Mouse (Mus musculus) ovary, postnatal 10 days (tissue): ENCODE measurements around the gene Bst1.

Experiments
- DNase-seq: peaks from one replicate; pipeline ENCODE4 v3.0.0; 2022; ENCODE audit warnings: low spot score

Bst1 gene

DNA sequence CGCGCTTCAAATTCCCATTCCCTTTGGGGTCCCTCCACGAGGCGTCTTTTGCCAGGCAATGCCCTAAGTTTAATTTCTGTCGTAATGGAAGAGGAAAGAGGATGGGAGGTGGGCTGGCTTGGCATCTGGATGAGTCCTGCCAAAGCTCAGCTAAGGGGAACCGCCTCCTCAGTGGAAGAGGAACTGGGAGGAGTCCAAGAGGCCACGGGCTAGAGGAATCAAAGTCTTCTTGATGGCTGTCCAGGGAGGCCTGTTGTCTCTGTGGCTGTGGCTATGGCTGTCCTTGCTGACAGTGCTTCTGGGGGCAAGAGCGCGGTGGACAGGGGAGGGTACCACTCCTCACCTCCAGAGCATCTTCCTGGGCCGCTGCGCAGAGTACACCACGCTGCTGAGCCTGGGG is at the start of gene Bst1:
Bst1 (plus strand) TSS at position 191 of the 400 bp plus-strand sequence.
- no peak for DNase-seq

DNA sequence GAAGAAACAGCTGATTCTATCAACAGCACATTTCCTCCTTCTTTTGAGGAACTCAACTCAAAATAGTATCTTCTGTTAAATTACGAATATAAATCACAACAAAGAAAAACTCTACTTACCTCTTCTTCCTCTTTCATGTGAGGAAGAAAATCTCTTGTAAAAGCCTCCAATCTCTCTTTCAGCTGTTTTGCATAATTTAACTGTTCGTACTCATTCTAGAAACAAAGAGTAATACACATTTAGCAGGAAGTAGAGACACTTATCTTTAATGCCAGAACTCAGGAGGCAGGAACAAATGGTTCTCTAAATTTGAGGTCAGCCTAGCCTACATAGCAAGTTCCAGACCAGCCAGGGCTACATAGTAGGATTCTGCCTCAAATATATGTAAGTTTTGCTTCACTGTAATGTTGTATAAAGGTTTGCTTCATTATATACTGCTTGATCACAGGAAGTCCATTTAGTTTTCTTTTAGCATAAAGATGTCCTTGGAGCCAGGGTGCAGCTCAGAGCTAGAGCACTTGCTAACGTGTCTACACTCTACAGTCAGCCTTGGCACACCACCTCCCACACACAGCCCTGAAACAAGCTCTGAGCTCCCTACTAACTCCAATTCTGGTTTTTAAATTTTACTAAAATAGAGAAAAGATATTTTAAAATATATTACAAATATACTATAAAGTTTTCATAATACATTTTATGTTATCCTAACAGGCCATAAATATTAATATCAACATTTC is 47.9 kb upstream of the Bst1 start:
- DNase-seq: no peak

DNA sequence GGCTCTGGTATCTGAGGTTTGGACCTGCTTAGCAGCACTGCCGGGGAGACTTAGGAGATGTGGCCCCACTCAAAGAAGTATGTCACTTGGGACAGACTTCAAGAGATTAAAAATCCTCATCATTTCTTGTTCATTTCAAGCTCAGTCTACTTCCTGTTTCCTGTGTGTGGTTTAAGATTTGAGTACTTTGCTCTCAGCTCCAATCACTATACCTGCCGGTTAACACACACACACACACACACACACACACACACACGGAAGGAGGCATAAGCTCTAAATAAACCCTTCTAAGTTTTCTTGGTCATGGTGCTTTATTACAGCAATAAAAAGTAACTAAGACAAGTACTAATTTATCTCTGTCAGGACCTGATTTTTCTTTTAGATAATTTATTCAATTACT is 47.1 kb upstream of the Bst1 start:
- no peak for DNase-seq

DNA sequence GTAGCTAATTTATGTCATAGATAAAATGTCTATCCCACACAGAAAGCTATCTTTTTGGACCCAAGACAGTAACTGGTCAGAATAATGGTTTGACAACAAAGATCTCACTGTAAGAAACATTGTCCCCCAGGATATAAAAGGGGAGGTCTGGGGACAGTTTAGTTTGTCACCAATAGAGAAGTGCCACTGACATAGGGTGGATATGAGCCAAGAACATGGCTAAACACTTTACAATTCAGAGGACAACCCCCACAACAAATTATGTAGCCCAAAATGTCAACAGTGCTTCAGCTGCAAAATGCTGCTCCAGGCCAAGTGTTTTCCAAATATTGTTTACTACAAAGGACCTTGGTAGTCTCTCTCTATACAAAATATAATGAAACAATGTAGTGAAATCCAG is 42.3 kb upstream of the Bst1 start:
- DNase-seq: no peak

DNA sequence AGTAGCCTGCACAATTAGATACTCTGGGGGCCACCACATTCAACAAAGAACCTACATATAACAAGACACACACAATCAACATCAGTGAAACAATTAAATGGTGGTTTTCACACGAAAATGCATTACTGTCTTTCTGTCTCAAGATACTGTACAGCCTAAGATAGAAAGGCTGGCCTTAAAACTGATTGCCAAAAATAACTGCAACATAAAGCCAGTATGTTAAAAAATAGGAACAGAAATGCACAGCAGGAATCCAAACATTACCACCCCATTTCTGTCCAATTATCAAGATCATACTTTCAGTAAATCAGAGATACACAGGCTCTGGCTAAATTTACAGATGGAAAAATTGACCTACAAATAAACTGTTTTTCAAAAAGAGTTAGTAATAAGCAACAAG is 41.7 kb upstream of the Bst1 start:
- DNase-seq: no peak

DNA sequence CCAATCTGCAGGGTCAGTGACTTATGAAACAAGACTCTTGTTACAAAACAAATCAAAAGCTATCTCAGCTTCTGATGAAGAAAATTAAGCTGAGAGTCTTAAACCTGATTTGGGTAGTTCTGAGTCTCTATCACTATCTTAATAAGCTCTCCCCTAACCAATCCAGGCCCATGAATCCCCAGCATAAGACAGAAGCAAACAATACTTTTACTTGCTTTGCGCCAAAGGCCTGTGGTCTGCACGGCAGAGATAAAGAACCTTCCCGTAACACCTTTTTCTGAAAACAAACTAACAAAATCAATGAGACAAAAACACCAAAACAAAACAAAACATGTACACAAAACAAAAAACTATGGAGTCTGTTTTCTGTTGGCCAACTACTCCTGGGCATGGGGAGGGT is 40.1 kb upstream of the Bst1 start:
- no peak for DNase-seq

DNA sequence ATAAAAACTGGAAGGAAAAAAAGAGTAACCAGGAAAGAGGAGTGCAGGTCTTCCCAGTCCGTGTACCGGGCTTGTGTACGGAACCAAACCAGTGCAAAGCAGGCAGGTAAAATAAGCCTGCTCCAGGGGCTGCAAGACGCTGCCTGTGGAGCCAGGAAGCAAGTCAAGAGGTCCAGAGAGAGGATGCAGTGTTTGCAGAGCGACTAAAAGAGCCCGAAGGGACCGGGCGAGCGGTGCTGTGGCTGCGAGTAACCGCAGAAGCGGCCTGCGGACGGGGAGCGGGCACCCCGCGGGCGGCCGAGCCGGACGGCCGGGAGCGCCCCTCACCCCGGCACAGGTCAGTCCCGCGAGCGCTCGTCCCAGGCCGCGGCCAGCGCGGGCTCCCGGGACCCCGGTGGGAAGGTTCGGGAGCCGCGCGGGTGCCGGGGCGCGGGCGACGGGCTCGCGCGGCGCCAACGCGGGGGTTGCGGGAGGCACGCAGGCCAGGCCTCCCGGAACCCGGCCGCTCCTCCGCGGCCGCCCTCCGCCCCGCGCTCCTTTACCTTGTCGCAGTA is 37.2 kb upstream of the Bst1 start:
- DNase-seq: peak; percentile 36

DNA sequence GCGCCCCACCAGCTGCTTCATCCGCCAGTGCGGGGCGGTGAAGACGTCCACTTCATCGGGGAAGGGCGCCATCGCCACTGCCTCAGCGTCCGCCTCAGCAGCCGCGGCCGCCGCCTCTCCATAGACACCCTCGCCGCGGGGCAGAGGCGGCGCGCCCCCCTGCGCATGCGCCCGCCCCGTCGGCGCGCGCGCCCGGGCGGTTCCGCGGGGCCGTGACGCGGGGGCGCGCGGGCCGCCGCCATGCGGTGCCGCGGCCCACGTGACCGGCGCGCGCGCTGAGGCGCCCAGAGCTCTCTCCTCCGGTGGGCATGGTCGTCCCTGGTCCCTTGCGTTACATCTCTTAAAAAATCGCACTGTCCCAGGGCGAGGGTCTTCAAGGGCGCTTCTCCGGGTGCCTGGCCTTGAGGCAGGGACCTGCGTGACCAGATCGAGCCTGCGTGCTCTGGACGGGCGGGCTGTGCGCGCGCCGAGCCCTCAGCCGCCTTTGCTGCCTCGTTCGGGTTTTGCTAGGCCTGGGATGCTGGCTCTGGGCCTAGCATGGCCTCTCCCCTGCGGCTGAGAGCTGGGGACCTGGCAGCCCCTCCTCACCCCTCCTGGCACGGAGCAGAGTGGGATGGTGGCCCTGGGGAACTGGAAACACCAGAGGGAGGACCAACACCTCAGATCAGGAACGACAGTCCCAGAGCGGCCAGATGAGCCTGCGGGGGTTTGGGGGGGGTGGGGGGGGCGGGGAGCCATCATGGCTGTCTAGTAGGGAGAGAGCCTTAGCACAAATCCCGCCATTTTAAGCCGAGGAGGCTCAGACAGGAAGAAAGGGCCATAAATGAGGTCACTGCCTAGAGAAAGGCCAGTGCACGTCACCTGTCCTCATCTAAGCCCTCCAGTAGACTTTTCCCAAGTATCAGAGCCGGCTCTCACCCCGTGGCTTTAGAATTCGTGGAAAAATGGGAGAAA is 36.4 kb upstream of the Bst1 start:
- DNase-seq: peak; percentile 68

DNA sequence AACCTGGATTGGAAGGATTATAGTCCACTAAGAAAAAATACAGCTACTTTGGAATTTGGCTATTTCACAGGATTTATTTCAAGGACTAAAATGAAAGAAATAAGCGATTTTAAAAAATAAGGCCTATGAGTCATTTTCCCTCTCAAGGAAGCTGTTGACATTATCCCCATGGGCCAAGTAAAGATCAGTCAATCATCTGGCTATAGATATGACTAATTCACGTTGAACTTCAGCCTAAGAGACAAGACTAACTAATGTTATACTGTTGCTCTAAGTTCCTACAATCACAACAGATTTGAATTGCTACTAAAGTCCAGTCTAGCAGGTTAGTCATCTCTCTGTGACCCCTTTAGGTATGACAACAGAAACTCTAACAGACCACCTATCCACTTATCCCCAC is 34.7 kb upstream of the Bst1 start:
- DNase-seq: no peak

DNA sequence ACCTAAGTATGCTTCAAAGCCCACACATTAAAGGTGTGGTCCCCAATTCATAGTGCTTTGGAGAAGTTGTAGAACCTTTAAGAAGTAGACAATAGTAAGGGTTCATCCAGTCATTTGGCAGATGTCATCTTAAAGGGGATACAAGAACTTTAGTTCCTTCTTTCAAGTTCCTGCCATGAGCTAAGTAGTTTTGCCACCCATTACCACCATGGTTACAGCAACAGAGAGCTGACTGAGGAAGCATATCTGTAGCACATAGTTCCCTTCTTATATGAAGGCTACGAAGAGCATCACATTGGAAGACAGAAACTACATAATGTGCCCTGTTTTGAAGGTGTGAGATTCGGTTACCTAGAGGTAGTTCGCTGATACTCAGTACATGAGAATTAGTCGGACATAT is 32.1 kb upstream of the Bst1 start:
- no peak for DNase-seq

DNA sequence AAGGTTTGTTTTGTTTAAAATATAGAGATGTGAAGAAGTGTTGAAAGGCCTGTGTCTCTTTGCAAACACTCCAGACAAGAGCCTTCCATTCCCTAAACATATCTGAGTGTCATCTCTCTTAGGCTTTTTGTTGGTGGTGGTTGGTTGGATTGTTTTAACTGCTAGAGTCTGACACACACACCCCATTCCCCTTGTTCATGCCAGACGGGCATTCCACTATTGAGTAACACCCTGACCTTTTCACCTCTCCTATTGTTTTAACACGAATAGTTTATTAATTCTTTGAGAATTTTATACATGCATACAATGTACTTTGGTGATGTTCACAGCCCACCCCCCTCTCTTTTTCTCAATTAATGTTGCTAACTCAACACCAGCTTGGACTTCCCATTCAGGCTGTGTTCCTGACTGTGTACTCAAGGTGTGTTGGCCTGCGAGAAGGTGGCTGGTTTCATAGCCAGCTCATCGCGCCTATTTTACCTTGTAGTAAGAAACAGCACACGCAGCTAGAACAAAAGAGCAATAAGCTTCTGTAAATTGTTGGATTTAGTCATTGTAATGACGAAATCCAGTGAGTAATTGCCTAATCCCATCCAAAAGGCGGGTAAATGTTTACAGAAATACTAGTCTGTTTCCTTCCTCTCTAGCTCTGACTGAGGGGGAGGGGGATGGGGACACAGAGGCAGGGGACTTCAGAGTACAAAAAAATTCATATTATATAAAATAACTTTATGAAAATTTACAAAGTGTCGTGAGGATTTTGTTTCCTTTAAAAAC is 30.5 kb upstream of the Bst1 start:
- DNase-seq: no peak

DNA sequence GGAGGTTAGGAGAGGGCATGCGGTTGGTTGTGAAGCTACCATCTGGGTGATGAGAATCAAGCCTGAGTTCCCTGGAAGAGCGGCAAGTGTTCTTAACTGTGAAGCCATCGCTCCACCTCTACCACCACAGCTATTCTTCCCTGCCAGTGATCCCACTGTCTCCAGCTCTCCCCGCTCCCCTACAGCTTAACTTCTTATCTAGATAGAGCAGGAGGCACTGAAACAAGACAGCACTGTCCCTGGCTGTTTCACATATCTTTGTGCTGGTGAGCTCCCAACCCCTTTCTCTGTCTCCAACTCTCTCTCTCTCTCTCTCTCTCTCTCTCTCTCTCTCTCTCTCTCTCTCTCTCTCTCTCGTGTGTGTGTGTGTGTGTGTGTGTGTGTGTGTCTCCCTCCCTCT is 26.3 kb upstream of the Bst1 start:
- DNase-seq: no peak

DNA sequence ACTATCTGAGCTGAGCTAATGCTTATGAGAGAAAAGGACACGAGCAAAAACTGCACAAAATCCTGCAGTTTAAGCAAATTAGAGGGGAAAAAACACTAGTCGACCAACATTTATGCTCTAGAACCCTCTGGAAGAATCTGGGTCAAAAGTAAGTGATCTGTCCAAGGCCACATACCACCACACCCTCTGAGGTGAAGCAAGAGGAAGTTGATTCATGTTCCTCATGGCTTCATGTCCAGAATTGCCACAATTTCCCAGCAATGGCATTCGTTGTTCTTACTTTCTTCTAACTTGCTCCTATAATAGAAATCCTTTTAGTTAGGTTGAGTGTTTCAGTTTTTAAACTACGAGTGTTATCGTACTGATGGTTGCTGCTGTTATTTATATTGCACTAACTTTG is 19.2 kb upstream of the Bst1 start:
- DNase-seq: no peak

DNA sequence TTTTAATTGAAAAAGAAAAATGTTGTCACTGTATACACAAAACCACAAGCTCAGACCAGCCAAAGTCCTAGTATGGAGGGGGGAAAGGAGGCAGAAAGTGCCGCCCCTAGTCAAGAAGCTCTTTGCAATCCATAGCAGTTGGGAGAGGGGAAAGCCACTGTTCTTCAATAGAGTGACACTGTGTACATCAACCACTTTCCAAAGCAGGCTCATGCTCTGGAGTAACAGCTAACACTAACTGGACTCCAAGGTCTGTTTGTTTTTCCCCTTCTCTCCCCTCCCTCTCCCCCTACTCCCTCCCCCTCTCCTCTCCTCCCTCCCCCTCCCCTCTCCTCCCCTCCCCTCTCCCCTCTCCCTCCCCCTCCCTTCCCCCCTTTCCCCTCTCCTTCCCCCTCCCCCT is 18.0 kb upstream of the Bst1 start:
- DNase-seq: no peak

DNA sequence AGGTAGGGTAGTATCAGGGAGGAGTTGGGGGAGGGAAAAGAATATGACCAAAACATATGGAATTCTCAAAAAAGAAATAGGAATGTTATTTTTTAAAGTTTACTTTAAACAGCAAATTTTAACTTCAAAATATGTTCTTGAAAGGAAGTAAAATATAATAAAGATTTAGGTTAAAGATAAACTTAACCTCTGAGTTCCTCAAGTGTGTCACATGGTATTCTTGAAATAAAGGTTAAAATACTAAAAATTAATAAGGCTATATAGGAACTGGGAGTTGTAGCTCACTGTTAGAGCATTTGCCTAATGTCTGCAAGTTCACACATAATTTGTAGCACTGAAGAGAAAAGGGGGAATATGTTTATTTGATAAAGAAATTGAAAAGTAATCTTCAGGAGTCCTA is 17.4 kb upstream of the Bst1 start:
- DNase-seq: no peak

DNA sequence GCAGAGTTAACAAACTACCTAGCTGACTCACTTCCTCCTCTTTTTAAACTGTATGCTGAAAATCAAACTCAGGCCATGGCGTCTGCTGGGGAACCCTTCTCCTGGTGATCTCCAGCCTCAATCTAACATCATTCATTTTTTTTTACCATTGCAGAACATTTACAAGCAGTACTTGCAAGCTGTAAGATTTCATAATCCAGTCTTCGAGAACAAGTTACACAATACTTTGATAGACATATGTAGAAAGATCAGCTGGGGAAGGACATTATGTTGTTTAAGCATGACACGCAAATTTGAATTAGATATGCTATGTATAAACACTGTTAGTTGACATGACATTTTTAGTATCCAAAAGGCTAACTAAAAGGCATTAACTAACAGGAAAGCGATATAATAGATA is 16.9 kb upstream of the Bst1 start:
- DNase-seq: no peak

DNA sequence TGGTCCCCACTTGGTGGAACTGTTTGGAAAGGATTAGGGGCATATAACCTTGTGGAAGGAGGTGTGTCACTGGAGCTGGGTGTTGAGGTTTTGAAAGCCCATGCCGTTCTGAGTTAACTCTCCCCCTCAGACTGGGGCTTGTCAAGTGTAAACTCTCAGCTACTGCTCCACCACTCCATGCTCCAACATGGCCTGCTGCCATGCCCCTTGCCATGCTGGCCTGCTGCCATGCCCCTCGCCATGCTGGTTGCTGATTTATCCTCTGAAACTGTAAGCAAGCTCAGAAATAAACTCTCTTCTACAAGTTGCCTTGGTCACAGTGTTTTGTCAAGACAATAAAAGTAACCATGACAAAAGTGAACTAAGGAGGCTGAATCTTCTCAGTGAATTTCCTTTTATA is 13.3 kb upstream of the Bst1 start:
- no peak for DNase-seq

DNA sequence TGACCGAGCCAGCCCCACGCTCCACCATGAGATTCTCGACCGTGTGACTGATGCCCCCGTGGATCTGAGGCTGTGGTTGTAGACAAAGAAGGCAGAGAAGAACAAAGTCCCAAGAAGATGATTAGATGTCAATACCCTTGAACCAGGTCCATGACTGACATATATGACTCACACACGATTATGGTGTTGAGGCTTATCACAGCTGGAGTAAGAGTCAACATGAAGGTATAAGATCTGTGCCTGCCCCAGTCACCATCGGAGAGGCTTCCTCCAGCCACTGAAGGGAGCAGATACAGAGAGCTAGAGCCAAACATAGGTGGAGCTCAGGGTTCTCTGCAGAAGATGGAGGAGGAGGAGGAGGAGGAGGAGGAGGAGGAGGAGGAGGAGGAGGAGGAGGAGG is 12.3 kb upstream of the Bst1 start:
- DNase-seq: no peak

DNA sequence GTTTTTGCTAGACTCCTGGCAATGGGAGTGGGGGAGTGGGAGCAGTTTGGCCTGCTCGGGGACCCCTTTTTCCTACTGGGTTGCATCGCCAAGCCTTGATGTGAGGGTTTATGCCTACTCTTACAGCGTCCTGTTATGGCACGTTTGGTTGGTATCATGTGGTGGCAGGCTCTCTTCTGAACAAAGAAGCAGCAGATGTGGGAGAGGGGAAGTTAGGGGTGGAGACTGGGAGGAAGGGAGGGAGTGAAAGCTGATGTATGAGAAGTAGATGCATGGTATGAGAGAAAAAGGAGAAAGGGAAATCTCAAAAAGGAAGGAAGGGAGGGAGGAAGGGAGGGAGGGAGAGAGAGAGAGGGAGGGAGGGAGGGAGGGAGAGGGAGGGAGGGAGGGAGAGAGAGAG is 11.8 kb upstream of the Bst1 start:
- no peak for DNase-seq

DNA sequence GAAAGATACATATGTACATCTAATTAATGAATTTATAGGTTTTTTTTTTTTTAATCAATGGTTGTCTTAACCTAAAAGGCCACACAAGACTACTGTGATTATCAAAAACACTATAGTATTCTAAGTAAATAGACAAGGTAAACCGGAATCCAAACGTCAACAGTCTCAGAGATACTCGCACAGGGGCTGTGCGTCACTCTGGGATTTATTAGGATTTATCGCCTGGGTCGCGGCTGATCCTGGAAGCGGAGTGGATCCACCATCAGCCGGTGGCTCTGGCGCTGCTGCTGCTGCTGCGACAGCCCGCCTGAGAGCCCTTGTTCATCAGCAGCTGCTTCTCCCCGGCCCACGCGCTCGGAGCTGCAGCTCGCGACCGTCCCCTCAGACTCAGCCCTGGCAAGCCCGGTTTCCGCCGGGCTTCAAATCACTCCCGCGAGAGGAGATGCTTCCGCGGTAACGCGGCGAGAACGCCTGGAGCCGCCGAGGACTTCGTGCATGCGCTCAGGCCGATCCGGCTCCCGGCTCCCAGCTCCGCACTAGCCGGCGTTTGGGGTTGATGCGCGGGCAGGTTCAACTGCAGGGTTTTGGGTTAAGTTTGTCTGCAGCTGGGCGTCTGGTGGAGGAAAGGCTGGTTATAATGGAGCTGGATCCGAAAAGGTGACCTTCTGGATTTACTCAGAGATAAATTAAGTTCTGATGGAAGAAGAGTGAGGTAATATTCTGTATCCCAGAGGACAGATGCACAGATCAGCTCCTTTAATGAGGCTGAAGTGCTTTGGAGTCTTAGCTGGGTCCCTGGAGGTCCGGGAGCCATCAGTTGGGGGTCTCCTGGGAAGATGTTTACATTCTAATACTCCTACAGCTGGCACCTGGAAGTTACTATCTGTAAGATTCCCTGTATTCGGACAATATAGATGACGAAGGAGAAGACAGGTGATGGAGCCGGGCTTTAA is 10.7 kb upstream of the Bst1 start:
- peak; percentile 49 for DNase-seq

DNA sequence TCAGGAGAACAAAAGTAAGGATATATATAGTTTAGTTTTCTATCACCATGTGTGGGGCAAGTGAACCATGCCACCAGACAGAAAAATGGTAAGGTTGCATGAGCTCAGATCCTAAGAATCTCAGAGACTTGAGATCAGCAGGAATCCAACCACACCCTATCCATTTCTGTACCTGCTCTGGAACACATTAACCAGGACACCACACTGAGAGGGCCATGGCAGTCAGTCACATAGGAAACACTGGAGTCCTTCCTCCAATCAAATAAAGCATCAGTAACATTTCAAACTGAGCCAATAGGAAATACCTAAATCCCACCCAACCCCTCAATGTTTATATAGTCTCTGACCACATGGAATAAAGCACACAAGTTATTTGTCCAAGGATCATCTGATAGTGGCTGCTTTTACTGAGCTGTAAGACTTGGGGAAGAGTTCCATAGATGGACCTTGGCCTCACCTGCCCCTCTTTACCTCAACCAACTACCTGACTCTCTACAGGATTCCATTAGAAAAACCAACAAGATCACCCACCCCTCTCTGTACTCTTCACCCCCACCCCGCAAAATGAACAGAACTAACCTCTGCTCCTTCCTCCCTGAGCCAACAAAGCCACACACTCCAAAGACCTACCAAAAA is 8.1 kb upstream of the Bst1 start:
- DNase-seq: no peak
